Mouse (Mus musculus) thymus, postnatal 25 days (tissue): ENCODE measurements around the gene Zbp1.

Experiments
- DNase-seq: peaks from one replicate; pipeline ENCODE4 v3.0.0; 2022

The Zbp1 gene

DNA sequence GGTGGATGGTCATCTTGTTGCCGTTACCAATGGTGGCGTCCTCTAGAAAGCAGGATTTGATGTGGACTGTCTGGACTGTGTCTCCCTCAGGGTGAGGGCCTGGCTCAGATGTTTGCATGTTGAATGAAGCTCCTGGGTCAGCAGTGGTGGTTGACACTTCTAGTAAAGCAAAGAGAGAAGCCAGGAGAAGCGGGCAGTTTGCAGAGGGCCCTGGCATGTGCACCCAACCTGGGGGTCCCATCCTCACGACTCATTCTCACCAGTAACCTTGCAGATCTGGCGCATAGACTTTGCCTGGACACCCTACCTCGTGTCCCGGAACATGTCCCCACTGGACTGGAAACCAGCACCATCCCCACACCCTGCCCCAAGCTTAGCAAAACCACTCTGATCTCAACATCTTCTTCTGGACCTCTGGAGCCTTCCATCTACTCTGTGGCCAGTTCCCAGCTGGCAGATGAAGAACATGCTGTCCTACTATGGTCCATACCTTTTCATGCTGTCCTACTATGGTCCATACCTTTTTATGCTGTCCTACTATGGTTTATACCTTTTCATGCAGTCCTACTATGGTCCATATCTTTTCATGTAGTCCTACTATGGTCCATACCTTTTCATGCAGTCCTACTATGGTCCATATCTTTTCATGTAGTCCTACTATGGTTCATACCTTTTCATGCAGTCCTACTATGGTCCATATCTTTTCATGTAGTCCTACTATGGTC lies 9.5 kb downstream of the Zbp1 start:
- DNase-seq: no peak

DNA sequence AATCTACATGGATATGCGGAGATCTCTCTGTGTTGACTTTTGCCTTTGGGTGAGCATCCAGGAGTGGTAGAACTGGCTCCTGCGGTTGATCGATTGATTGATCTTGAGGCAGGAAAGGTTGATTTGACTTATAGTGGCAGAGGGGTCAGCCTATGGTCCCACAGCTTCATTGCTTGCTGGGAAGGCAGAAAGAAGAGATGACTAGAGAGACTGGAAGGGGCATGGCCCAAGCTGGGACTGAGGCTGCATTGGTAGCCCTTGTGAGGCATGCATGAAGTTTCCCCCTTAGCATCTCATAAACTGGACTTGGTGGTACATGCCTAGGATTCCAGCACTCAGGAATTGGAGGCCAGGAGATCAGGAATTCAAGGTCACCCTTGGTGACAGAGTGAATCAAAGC lies 11.7 kb downstream of the Zbp1 start:
- no peak for DNase-seq

DNA sequence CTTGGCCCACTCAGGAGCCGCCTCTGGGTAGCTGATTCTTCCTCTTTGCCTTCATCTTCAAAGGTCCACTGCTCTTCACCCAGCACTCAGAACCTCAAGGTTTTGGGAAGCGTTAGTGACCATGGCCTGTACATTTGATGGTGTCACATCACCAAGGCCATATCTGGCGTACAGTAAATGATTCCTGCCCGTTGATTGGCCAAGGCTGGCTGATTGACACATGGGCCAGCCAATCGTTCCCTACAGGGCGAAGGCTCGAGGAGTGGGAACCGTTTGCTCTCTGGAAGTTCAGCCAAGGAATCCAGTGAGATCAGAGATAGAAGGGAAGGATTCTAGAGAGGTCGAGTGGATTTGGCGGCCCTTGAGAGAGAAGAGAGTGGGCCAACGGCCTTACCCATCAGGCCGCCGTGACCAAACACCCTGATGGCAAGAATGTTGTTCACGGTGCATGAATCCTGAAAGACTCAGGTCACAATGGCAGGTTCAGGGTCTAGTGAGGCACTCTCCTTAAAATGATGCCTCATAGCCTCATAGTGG lies 13.1 kb downstream of the Zbp1 start:
- no peak for DNase-seq

DNA sequence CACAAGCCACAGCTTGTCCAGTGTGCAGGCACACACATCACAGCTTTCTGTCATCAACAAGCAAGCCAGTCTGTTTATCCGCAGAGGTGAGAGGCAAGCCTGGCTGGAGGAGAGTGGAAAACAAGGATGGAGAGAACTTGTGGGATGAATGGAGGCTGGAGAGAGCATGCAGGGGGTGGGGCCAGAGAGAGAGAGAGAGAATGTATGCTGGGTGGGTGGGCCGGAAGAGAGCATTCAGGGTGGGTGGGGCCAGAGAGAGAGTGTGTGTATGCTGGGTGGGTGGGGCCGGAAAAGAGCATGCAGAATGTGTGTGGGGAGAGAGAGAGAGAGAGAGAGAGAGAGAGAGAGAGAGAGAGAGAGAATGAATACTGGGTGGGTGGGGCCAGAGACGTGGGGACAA lies 14.1 kb downstream of the Zbp1 start:
- DNase-seq: no peak

DNA sequence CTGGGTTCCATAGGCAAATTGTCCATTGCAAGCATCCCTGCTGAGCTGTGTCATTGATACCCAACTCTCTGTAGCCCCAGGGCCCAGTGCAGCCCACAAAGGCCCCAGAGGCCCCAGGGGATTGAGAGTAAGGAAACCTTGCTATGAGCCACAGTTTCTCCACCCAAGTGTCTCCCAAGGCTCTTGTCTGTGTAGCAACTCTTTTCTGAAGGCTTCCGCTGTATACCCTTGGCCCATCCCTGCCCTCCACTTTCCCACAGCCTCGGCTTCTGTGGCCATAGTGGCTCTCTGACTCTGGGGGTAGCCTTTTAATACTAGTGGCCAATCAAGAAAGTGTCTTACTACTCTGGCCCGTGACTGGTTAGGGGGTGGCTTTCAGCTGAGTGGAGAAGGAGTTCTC lies 15.0 kb downstream of the Zbp1 start:
- no peak for DNase-seq

DNA sequence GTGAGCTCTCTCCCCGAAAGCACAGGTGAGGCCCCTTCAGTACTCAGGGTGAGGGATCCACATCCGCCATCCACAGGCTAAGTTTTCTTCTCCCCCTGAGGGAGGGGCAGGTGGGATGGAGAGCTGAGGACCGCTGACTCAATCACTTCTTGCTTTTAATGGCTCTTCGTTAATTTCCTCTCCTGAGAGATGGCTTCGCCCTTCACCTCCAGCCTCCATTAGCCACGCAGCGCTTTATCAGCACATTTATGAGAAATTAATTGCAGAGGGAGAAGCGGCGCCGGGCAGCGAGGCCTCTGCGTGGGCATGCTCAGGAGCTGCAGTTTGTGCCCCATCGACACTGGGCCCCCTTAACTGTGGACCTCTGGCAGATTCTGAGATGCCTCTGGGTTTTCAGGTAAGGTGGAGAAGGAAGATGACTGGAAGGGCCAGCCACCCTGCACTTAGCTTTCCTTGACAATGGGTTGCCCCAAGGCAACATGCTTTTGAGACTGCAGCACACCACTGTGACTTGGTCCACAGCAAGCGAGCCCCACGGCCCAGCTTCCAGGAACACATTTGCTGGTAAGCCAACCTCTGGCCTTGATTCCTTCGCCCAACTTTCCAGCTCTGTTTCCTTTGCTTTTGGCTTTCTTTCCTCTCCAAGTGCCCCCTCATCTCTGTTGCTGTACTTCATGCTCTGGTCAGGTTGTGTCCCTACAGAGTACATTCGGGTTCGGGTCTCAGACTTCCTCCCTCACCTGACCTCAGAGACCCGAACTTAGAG lies 15.6 kb downstream of the Zbp1 start:
- no peak for DNase-seq

DNA sequence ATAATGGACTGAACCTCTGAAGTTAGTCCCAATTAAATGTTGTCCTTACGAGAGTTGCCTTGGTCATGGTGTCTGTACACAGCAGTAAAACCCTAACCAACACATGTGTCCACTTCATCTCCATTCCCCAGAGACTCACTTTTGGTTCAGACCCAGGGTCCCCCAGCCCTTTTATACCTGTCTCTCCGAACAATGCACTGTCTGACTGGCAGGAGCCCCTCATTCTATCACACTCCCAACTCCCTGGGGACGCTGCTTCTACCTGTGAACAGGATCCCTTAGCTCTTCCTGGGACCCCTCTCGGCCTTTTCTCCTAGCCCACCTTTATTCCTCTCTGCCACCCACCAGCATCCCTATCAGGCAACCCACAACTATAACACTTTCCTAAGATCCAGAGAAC lies 23.9 kb downstream of the Zbp1 start:
- no peak for DNase-seq

DNA sequence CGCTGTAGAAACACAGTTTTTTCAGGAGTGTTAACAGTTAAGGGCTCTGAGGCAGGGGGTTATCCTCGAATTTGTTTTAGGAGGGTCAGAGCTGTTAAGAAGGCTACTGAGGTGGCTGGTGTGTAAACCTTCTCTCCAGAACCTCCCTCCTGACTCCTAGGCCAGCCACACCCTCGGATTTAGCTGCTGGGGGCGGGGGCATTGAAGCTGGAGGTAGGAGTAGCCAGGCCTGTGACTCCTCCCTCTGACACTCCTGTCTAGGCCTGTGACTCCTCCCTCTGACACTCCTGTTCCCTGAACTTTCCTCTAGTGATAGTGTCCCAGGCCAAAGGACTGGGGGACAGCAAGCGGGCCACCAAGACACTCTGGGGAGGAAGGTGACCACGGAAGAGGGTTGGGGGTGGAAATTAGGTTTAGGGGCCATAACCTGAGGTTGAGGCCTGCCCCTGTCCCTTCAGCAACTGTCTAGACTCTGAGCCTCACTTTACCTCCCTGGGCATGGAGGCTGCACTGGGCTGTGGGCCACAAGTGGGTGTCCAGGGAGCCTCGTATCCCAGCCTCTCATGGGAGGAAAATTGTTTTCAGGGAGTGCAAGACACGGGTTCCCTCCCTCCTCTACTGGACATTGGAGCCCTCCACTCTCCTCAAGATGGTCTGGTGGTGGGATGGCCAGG lies 31.4 kb downstream of the Zbp1 start:
- DNase-seq: no peak

DNA sequence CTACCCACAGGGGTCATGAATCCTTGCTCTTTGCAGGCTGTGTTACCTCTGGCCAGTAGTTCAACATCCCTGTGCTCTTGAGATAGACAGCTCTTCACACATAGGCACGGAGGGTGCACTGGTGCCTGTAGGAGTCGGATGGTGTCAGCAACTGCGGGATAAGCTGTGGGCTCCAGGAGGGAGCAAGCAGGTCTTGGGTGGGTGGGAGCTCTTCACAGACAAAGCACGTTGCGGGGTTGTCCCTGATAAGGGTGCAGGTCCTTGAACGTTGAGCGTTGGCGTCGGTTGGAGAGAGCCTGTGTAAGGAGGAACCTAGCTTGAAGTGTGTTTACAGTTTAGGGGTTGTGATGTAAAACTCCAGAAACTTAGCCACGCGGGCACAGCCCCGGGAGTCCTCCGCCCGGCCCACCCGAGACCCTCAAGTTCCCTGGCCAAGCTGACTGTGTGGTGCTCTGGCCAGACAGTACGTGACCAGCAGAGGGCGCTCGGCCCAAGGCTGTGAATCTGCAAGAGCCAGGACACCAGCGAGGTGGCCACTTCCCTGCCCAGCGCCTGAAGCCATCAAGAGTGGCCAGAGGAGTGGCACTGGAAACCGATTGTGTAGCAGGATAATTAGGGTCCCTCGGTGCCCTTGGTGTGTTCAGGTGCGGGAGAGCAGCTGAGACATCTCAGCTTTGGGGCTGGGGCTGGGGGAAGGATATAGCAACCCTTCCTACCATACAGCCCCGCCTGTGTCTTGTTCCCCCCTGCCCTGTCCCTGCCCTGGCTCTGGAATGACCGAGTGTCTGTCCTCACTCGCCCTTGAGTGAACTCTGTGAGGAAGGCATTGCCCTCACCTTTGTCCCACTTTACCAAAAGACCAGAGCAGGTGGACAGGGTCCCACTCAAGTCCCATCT lies 32.4 kb downstream of the Zbp1 start:
- DNase-seq: peak; percentile 82

DNA sequence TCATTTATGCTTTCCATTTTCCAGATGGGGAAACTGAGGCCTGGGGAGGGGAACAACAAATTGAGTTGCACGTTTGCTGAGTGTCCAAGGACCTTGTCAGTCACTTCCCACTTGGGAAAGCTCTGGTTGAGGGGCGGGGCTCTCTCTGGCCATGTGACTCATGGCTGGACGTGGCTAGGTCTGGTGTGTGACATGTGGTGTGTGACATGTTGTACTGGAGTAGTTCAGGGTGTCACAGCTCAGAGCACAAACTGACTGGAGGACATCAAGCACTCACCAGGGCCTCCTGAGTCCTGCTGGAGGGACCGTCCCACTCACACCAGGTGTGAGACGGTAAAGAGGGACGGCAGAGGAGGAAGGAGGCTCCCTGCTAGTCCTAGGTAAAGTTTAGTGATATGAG lies 33.4 kb downstream of the Zbp1 start:
- DNase-seq: no peak

DNA sequence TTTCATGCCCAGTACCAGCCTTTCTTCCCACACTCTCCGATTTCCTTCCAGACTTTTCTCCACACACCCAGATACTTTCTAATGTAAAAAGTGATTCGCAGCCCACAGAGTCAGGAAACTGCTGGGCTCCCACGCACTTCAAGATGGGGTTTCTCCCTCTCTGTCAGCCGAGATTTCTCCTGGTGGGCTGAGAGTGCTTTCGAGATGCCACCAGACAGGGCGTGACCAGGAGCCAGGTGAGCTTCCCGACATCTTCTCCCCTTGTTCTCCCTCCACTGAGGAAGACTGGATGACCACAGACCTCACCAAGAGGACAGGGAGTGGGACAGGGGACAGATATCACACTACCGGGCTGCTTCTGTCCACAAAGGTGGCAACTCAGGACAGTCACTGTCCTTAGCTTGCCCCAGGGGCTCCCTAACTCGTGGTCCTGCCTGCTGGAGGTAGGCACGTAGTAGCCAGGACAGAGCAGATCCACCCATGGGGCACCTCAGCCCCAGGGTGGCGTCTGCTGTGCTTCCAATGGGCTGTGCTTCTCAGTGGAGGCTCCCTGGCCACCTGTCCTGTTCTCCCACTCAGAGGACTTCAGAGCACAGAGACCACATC lies 34.1 kb downstream of the Zbp1 start:
- DNase-seq: no peak

DNA sequence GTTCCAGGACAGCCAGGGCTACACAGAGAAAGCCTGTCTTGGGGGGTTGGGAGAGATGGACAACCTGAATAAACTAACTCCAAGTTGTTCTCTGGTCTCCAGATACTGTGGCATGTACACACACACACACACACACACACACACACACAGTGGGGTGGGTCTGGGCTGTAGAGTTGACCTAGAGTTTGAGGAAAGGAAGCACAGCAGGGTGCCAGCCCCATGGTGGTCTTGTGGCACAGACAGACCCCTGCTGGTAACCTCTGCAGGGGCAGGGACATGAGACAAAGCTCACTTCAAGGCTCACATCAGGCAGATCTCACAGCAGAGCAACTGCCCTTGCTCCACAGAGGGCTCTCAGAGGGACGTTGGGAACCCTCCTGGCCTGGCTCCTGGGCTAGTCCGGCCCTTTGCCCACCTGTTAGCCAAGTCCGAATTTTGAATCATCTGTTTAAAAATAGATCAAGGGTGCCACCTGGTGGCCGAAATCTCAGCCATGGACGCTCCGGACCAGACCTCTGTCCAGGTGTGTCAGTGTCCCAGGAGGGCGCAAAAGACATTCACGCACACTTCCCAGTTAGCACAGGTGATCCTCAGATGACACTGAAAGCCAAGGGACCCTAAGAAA lies 34.8 kb downstream of the Zbp1 start:
- peak; percentile 60 for DNase-seq

DNA sequence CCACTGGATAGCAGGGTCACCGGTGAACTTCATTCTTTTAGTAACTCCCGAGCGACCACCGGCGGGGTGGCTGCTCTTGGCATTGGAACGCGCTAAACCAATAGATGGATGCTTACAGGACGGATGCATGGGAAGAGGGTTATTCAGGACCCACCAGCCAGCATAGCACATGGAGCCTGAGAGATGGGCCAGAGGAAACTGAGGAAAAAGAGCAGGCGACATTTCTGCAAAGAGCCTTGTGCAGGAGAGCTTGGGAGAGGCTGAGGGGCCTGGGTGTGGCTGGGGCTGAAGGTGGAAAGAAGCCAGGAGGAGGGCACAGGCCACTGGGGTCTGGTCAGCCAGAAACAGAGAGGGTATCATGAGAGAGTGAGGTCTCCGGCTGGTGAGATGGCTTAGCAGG lies 35.4 kb downstream of the Zbp1 start:
- DNase-seq: no peak

DNA sequence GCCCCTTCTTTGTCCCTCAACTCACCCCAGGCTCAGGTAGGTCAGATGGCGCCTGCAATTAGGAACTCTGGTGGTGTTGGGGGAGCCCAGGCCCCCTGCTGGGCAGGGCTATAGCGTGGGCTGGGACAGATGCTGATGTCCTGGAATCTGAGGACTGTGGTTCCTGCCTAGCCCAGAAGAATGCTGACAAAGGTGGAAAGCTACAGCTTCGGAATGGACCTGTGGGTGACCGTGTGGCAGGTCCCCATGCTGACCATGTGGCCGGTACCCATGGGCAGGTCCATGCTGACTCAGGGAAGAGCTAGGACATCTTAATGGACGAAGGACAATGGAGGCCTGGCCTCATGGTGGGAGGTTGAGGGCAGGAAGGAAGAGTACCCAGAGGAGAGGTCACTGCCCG lies 35.9 kb downstream of the Zbp1 start:
- DNase-seq: no peak

DNA sequence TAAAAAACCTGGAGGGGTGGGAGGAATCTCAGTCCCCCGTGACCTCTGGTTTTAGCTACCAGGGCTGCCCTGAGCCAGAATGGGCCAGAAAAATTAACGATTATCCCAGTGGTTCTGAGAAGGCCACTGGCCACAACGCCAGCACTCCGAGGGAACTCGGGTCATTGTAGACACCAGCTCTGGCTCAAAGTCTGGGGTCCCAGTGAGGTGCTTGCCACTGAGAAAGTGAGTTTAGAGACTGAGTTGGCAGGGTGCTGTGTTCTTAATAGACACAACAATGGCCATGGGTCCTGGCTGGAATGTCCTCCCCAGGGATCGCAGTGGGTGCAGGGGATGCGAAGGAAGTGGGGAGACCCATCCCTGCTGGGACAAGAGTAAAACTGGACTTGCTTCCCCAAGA lies 36.8 kb downstream of the Zbp1 start:
- DNase-seq: no peak

DNA sequence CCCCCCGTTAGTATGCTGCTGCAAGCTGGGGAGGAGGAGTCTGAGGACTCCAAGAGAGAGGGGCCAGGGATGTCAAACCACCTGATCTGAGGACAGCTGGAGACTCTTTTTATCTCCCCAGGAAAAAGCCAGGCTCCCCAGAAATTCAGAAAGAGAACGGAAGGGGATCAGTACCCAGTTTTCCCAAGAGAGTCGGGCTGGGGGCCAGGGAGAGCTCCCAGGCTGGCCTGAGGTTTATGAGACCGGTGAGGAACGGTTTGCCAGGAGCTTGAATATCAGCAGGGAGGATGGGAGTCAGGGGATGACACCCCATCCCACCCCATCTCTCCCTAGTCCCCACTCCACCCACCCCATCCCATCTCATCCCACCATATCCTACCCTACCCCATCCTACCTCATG lies 37.2 kb downstream of the Zbp1 start:
- no peak for DNase-seq

DNA sequence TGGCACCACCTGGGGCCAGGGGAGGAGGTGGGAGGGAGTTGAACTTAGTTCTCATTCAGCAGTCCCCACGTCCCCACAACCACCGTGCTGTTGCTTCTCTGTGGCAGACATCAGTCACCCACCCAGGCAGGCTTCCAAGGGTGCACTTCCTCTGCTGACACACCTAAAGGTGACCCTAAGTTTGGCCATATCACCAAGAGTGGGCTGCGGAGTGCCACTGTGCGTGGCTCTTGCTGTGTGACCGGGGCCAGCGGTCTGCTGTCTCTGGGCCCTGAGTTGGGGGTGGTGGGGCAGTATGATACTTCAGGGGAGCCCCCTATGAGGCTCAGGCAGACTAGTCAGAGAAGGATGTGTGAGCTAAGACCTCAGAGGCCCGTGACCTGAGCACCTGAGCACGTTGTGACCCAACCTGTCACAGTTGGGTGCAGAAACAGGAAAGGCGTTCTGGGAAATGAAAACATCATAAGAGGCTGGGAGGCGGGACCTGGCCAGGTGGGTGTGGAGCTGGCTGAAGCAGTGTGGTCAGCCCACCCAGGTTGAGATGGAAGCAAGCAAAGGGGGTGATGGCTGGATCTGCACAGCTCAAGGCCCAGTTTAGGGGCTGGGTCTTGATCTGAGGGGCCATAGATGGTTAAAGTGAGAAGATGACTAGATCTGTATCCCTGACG lies 37.9 kb downstream of the Zbp1 start:
- no peak for DNase-seq

DNA sequence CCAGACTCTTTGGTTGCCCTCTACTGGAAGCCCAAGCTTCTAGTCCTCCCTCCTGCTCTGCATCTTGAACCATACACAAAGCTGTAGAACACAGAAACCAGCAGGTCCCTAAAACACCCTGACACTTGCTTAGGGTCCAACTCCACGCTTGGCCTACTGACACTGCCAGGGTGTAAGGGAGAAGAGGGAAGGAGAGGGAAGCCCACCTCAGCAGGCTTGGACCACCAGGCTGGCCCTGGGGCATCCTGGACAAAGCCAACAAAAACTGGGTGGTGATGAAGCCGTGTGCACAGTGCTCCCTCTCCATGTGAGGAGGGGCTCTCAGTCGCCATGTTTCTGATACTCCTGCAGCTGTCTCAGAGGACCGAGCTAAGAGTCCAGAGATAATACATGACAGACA lies 38.7 kb downstream of the Zbp1 start:
- DNase-seq: no peak

DNA sequence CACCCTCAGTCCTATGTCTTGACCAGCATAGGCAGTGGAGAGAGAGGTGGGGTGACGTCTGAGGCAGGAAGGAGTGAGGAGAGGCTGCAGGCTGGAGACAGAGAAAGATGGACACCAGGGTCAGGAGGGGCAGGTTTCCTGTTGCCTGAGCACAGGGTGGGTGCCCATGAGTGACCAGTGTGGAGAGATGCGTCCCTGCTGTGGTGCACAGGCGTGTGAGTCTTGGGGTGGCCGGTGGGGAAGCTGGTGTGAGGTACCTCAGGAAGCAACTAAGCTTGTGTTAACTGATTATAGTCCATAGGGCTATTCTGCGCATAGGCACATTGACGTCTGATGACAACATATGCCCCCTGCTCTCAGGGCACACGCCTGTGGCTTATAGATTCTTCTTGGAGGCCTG lies 39.7 kb downstream of the Zbp1 start:
- no peak for DNase-seq

DNA sequence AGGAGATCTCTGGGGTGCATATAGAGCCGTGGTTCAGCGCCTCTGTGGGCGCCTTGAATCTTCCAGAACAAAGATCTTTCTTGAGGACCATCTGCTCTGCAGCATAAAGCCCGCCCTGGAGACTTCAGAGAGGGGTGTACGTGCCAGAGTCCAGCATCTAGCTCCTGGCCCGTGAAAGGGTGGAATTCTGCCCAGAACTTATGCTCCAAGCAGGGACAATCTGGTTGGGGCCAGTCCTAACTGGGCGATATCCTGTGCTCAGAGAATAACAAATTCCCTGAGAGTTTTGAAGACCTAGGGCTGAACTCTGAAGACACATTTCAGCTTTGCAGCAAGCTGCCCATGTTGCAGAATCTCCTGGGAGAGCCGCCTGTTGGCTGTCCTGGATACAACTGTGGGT lies 40.8 kb downstream of the Zbp1 start:
- DNase-seq: no peak

DNA sequence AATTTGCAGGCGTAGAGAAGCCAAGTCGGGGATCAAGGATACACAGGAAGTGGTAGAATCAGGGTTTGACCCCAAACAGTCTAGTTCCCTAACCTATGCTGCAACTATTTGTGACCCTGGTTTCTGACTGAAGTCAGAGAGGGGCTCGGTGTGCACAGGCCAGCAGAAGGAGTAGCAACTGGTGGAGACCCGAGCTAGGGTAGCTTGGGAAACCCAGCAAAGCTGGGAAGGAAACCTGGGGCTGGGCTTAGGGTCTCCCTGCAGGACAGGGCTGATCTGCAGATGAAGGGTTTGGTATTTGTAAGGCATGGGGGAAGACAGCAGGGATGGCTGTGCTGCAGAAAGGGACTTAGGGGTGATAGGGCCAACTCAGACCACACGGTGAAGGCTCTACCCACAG lies 41.2 kb downstream of the Zbp1 start:
- DNase-seq: no peak
